Comparison of ENCODE assay signal across 8 mouse cellular contexts in genomic region chr17:6678063-6678462, GRCm38 (mm10). TPM values are rescaled to one million over a fixed set of nuclear protein-coding genes. Genes with fewer than 3 reads are reported as not detected.
A peak's percentile ranks its signal among the peaks of the same experiment; 100 is the strongest.
DNase-seq lines count a peak whose midpoint lies in the region; ATAC-seq and TF ChIP-seq lines count a peak whose summit lies in the region.
"Not testable (repeated sequence)": the region's sequence is repeated elsewhere in the genome, so short reads cannot be mapped to it uniquely, and the experiment has no call there.
"Had no signal": no experiment of that assay in that cellular context is flagged by ENCODE, and none has a peak within 500 bp of the region (broad histone marks: within the 10 kb centered on the region; RNA-seq: fewer than 3 reads in every experiment).

No protein-coding gene starts in this region.

- H3K36me3 ChIP-seq in embryonic facial prominence, embryonic 12.5 days; intestine, postnatal 0 days (ENCODE audit: control insufficient read depth, insufficient read depth); liver, postnatal 0 days (replicated peaks; ENCODE audit: insufficient read depth, low read length): not testable (repeated sequence)

- not testable (repeated sequence) for H3K4me1 ChIP-seq in embryonic facial prominence, embryonic 12.5 days; intestine, postnatal 0 days (replicated peaks; ENCODE audit: control insufficient read depth, insufficient read depth, low read length); liver, postnatal 0 days (ENCODE audit: insufficient read depth)

- 0% methylated on average over 1 of the region's 2 CpGs for WGBS in embryonic facial prominence, embryonic 12.5 days
- WGBS in intestine, postnatal 0 days = no CpG with 5 or more reads among the region's 2 CpGs
- WGBS in liver, postnatal 0 days (ENCODE audit: insufficient replicate concordance) = no CpG with 5 or more reads among the region's 2 CpGs

- H3K27ac ChIP-seq in embryonic facial prominence, embryonic 12.5 days; intestine, postnatal 0 days (ENCODE audit: low read depth, low read length); liver, postnatal 0 days (ENCODE audit: low read depth): not testable (repeated sequence)

- TF ChIP-seq EP300 in liver, postnatal 0 days (IDR thresholded peaks at IDR 0.05; ENCODE audit: low read depth) = not testable (repeated sequence)

- not testable (repeated sequence) for TF ChIP-seq CTCF in intestine, postnatal 0 days (IDR thresholded peaks at IDR 0.05; ENCODE audit: low read depth); liver, postnatal 0 days (IDR thresholded peaks at IDR 0.05; ENCODE audit: low read depth)

- DNase-seq in NIH3T3 (ENCODE audit: low read depth) = peak; percentile 73
- DNase-seq in liver, postnatal 0 days = peak; percentile 11
- DNase-seq in lung, postnatal 10 days = peak; percentile 48

- H3K4me3 ChIP-seq in embryonic facial prominence, embryonic 12.5 days; intestine, postnatal 0 days (ENCODE audit: low read depth, low read length); liver, postnatal 0 days (ENCODE audit: low read depth, low read length): not testable (repeated sequence)

- peak; percentile 55; the same call in 1 of the 2 replicates for ATAC-seq in embryonic facial prominence, embryonic 12.5 days (ENCODE audit: insufficient number of reproducible peaks, insufficient read depth, low FRiP score, low TSS enrichment)
- ATAC-seq in granulocyte monocyte progenitor cell, adult 5-6 weeks (replicated peaks; ENCODE audit: poor library complexity, severe bottlenecking) = peak; percentile 99
- ATAC-seq in intestine, postnatal 0 days = peak; percentile 83
- peak; percentile 77 for ATAC-seq in liver, postnatal 0 days
- ATAC-seq in megakaryocyte progenitor cell, adult 5-6 weeks (replicated peaks; ENCODE audit: poor library complexity) = peak; percentile 98

- H3K9ac ChIP-seq in embryonic facial prominence, embryonic 12.5 days; intestine, postnatal 0 days (ENCODE audit: low read depth, low read length); liver, postnatal 0 days (replicated peaks): not testable (repeated sequence)

- not testable (repeated sequence) for H3K27me3 ChIP-seq in embryonic facial prominence, embryonic 12.5 days; intestine, postnatal 0 days (replicated peaks; ENCODE audit: control insufficient read depth, insufficient read depth, low read length); liver, postnatal 0 days (ENCODE audit: insufficient read depth, low read length)

- not testable (repeated sequence) for H3K4me2 ChIP-seq in embryonic facial prominence, embryonic 12.5 days (replicated peaks); intestine, postnatal 0 days (replicated peaks; ENCODE audit: low read depth); liver, postnatal 0 days (ENCODE audit: low read depth, low read length)

- not testable (repeated sequence) for H3K9me3 ChIP-seq in embryonic facial prominence, embryonic 12.5 days; intestine, postnatal 0 days (ENCODE audit: control insufficient read depth); liver, postnatal 0 days (ENCODE audit: low read length)

RNA-seq across cellular contexts. Expression of gene Sytl3, which starts 19.2 kb away (rescaled TPM):
- 0.13 and 0.24 TPM in 2 replicates for polyA plus RNA-seq in embryonic facial prominence, embryonic 12.5 days (2016; fragmentation: Nextera tagmentation; extraction: Ambion mirVana)
- total RNA-seq in granulocyte monocyte progenitor cell, adult 5-6 weeks (2014; fragmentation: Nextera tagmentation) = not detected in 2 replicates
- total RNA-seq in granulocyte monocyte progenitor cell, adult 5-6 weeks (2017) = 0.21 and 0.60 TPM in 2 replicates
- 10.7 and 11.0 TPM in 2 replicates for polyA plus RNA-seq in intestine, postnatal 0 days (2015; fragmentation: Nextera tagmentation; extraction: Ambion mirVana)
- 0.18 and 0.21 TPM in 2 replicates for polyA plus RNA-seq in liver, postnatal 0 days (2015; fragmentation: Nextera tagmentation; extraction: Ambion mirVana)
- total RNA-seq in megakaryocyte progenitor cell, adult 5-6 weeks (2015) = 0.30 TPM in 1 of 2 replicates, not detected in the other
- total RNA-seq in megakaryocyte progenitor cell, adult 5-6 weeks (2017) = 0.44 TPM in 1 of 2 replicates, not detected in the other
- polyA plus RNA-seq: liver, embryonic 12.5 days had no signal

RNA-seq across cellular contexts. Expression of gene Dynlt1f, which starts 22.4 kb away (rescaled TPM):
- polyA plus RNA-seq in embryonic facial prominence, embryonic 12.5 days (2016; fragmentation: Nextera tagmentation; extraction: Ambion mirVana) = 284 and 298 TPM in 2 replicates
- total RNA-seq in granulocyte monocyte progenitor cell, adult 5-6 weeks (2014; fragmentation: Nextera tagmentation) = 117 and 170 TPM in 2 replicates
- 117 and 150 TPM in 2 replicates for total RNA-seq in granulocyte monocyte progenitor cell, adult 5-6 weeks (2017)
- 234 and 240 TPM in 2 replicates for polyA plus RNA-seq in intestine, postnatal 0 days (2015; fragmentation: Nextera tagmentation; extraction: Ambion mirVana)
- polyA plus RNA-seq in liver, postnatal 0 days (2015; fragmentation: Nextera tagmentation; extraction: Ambion mirVana) = 52.8 and 54.5 TPM in 2 replicates
- total RNA-seq in megakaryocyte progenitor cell, adult 5-6 weeks (2015) = 140 and 153 TPM in 2 replicates
- 129 and 141 TPM in 2 replicates for total RNA-seq in megakaryocyte progenitor cell, adult 5-6 weeks (2017)

Comparison
In these comparisons a context has a peak if more than half of its experiments do, and no peak if none do; other contexts are left out.
1. DNase-seq: peak in every context shown above with its lines; median percentile 73 in NIH3T3; 48 in lung, postnatal 10 days; 11 in liver, postnatal 0 days.